Mouse (Mus musculus): Measurements from ENCODE around the gene Ptprs. TPM values are rescaled to one million over a fixed set of nuclear protein-coding genes. Genes with fewer than 3 reads are reported as not detected.

The Ptprs gene
- total and polyA plus RNA-seq, 3 experiments, result 41.7 to 91.1 (median 47.5) TPM

DNA sequence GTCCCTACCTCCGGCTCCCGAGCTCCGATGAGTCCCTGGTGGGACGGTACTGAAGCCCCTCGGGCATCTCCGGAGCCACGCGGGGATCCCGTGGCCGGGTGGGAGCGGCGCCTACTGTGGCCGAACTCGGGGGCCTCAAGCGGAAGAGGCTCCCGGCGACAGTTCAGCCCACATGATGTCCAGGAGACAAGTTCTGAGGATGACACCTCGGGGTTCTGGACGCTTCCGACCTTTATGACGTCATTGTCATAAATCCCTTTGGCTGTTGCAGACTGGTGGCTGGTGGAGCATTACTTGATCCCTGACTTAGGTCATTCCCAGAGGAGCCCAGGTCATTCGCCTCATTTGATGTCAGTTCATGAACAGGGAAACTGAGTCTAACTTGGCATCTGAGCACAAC is 36.0 kb upstream of the Ptprs start, which contains the start of gene Znrf4:
Gene Znrf4 (minus strand): TSS at position 122 of the 400 bp plus-strand sequence.
- Histone ChIP-seq H3K27me3 (ENCODE audit: control insufficient read depth, insufficient read depth, low read length) (peaks cover 18% of the 10 kb centered on the region), H3K9ac (ENCODE audit: low read depth, low read length) (no peak within 1 kb of the TSS), H3K36me3 (ENCODE audit: control insufficient read depth, insufficient read depth, low read length) (no peaks in the 10 kb centered on the region), H3K79me2 (replicated peaks; ENCODE audit: control insufficient read depth, insufficient read depth, low read length) (no peaks in the 10 kb centered on the region), H3K27ac (no peak within 1 kb of the TSS), H3K4me3 (no peak within 1 kb of the TSS), H3K4me1 (ENCODE audit: control insufficient read depth, insufficient read depth, low read length) (peaks cover 2% of the 10 kb centered on the region; the same call in 1 of the 2 replicates)
- WGBS, result 52% methylated on average over 22 of the region's 22 CpGs
- TF ChIP-seq CTCF (IDR thresholded peaks at IDR 0.05) (no peak), EP300 (IDR thresholded peaks at IDR 0.05; ENCODE audit: insufficient read depth, low read depth, low read length) (no peak), POLR2A (IDR thresholded peaks at IDR 0.05; ENCODE audit: insufficient read depth, low read depth, low read length) (no peak)
- peak in 1 of 2 experiments; percentile 12 for DNase-seq
- intact Hi-C loops (cut with DNase I), result no loop called here

DNA sequence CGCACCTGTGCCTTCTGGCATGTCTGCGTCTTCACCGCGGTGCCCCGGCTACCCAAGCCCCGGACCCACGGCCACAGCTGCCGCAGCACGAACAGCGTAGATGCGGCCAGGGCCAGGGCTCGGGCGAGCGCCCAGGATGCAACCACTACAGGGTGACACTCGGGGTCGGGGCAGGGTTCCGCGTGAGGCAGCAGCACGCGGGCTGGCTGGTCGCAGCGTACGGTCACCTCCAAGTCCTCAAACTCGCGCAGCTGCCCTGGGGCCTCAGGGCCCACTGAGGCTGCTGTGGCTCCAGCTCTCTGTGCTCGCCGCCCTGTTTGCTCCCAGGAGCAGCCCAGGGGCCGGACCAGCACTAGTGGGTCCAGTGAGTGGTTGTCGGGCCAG is 35.4 kb upstream of the Ptprs start:
- TF ChIP-seq CTCF (IDR thresholded peaks at IDR 0.05) (no peak), POLR2A (IDR thresholded peaks at IDR 0.05; ENCODE audit: insufficient read depth, low read depth, low read length) (no peak), EP300 (IDR thresholded peaks at IDR 0.05; ENCODE audit: insufficient read depth, low read depth, low read length) (no peak)
- WGBS, result 21% methylated on average over 29 of the region's 29 CpGs
- Histone ChIP-seq H3K4me3 (no peak overlapping the region), H3K27ac (no peak overlapping the region), H3K36me3 (ENCODE audit: control insufficient read depth, insufficient read depth, low read length) (no peaks in the 10 kb centered on the region), H3K9ac (ENCODE audit: low read depth, low read length) (no peak overlapping the region), H3K4me1 (ENCODE audit: control insufficient read depth, insufficient read depth, low read length) (peaks cover 3% of the 10 kb centered on the region; the same call in 1 of the 2 replicates), H3K27me3 (ENCODE audit: control insufficient read depth, insufficient read depth, low read length) (peaks cover 18% of the 10 kb centered on the region), H3K79me2 (replicated peaks; ENCODE audit: control insufficient read depth, insufficient read depth, low read length) (no peaks in the 10 kb centered on the region)
- intact Hi-C loops (cut with DNase I), result no loop called here
- peak in 1 of 2 experiments; percentile 16 for DNase-seq

DNA sequence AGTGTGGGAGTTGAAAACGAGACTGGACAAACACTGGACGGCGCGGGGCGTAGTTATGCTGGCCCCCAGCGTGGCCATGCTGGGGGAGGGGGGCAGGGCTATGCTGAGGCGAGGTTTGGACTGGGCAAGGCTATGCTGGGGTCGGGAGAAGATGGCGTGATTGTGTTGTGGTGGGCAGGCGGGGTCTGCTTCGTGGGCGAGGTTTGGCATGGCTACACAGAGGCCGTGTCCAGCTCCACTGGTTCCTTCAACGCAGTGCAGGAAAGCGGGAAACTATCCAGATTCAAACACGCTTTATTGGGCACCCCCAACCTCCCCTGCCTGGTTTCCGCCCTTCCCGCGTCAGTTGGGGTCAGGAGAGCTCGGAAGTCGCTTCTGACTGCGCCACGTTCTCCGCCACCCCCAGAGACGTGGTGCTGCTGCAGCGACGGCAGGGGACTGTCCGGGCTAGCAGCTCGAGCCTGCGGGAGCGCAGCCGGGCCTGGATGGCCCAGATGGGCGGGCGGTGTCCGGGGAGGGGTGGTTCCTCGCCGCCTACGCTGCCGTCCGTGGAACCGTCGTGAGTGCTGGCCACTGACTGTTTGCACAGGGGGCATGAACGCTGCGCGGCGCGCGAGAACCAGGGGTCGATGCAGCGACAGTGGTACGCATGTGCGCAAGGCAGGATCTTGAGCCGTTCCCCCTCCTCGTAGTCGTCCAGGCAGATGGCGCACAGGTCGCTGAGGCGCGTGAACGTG is 34.9 kb upstream of the Ptprs start:
- 7% methylated on average over 60 of the region's 60 CpGs for WGBS
- no peaks in the 10 kb centered on the region for H3K36me3 ChIP-seq (ENCODE audit: control insufficient read depth, insufficient read depth, low read length)
- peaks cover 3% of the 10 kb centered on the region; the same call in 1 of the 2 replicates for H3K4me1 ChIP-seq (ENCODE audit: control insufficient read depth, insufficient read depth, low read length)
- TF ChIP-seq CTCF (IDR thresholded peaks at IDR 0.05), result no peak
- no peak for TF ChIP-seq EP300 (IDR thresholded peaks at IDR 0.05; ENCODE audit: insufficient read depth, low read depth, low read length)
- TF ChIP-seq POLR2A (IDR thresholded peaks at IDR 0.05; ENCODE audit: insufficient read depth, low read depth, low read length), result no peak
- intact Hi-C loops (cut with DNase I), result no loop called here
- no peaks in the 10 kb centered on the region for H3K79me2 ChIP-seq (replicated peaks; ENCODE audit: control insufficient read depth, insufficient read depth, low read length)
- peaks cover 18% of the 10 kb centered on the region for H3K27me3 ChIP-seq (ENCODE audit: control insufficient read depth, insufficient read depth, low read length)
- H3K27ac ChIP-seq, result no peak overlapping the region
- H3K4me3 ChIP-seq, result no peak overlapping the region
- peak in 1 of 2 experiments; percentile 21 for DNase-seq
- H3K9ac ChIP-seq (ENCODE audit: low read depth, low read length), result no peak overlapping the region

DNA sequence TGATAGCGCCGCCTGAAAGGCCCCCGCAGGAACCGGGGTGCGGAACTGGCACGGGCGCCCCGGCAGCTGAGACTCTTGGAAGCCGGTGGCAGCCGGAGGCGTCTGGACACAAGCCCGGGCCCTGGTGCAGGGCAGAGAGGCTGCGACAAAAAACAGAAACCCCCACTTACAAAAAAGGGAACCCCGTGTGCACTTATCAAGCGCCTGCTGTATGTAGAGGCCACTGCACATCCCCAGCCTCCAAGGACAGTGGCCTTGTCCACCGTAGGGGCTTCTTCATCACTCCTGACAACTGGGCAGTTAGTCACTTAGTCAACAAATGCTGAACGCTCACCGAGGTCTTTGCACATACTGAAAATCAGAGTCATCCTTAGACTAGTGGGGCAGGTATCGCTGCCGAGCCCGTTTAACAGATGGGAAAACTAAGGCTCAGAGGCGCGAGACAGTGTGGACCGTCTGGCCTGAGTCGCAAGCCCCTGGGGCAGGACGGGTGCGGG is 34.2 kb upstream of the Ptprs start:
- Histone ChIP-seq H3K4me3 (no peak overlapping the region), H3K79me2 (replicated peaks; ENCODE audit: control insufficient read depth, insufficient read depth, low read length) (no peaks in the 10 kb centered on the region), H3K36me3 (ENCODE audit: control insufficient read depth, insufficient read depth, low read length) (no peaks in the 10 kb centered on the region), H3K9ac (ENCODE audit: low read depth, low read length) (no peak overlapping the region), H3K4me1 (ENCODE audit: control insufficient read depth, insufficient read depth, low read length) (peaks cover 3% of the 10 kb centered on the region; the same call in 1 of the 2 replicates), H3K27me3 (ENCODE audit: control insufficient read depth, insufficient read depth, low read length) (peaks cover 18% of the 10 kb centered on the region), H3K27ac (no peak overlapping the region)
- WGBS, result 20% methylated on average over 27 of the region's 27 CpGs
- TF ChIP-seq CTCF (IDR thresholded peaks at IDR 0.05) (no peak), EP300 (IDR thresholded peaks at IDR 0.05; ENCODE audit: insufficient read depth, low read depth, low read length) (no peak), POLR2A (IDR thresholded peaks at IDR 0.05; ENCODE audit: insufficient read depth, low read depth, low read length) (no peak)
- intact Hi-C loops (cut with DNase I), result no loop called here
- DNase-seq, result peak in 1 of 2 experiments; percentile 25

DNA sequence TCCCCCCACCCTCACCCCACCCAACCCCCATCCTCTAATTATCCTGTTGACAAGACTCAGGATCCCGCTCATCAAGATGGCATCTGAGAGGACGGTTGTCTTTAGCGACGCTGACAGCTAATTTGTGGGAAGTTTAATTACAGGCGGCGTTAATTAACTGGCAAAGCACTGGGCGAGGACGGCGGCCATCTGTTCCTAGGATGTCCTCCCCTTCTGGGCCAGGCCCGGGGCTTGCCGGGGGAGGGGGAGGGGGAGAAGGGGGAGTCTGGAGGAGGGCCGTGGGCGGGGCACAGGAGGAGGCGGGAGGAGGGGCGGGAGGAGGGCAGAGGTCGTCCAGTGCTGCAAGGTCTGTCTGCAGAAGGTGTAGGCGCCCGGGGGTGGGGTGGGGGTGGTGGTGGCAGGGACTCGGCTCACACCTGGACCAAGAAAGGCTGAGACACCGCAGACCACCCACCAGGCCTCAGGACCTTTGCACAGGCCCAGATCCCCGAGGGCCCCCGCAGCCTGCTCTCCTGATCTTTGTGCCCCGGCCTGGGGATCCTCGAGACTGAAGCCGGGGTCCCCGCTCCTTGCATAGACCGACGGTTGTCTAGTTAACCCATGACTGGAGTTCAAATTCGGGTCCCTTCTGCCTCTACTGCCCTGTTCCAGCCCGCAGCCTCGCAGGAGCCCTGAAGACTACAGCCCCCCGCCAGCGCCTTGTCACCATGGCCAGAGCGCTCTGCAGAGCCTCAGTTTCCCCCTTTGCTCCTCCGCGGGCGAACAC is 33.6 kb upstream of the Ptprs start:
- 18% methylated on average over 32 of the region's 37 CpGs for WGBS
- intact Hi-C loops (cut with DNase I), result no loop called here

More for the DNA sequence above, 33.6 kb upstream of the Ptprs start:
- H3K79me2 ChIP-seq (replicated peaks; ENCODE audit: control insufficient read depth, insufficient read depth, low read length), result no peaks in the 10 kb centered on the region
- peaks cover 3% of the 10 kb centered on the region; the same call in 1 of the 2 replicates for H3K4me1 ChIP-seq (ENCODE audit: control insufficient read depth, insufficient read depth, low read length)
- H3K9ac ChIP-seq (ENCODE audit: low read depth, low read length), result no peak overlapping the region
- DNase-seq, result peak in 1 of 2 experiments; percentile 13
- no peaks in the 10 kb centered on the region for H3K36me3 ChIP-seq (ENCODE audit: control insufficient read depth, insufficient read depth, low read length)
- H3K27me3 ChIP-seq (ENCODE audit: control insufficient read depth, insufficient read depth, low read length), result peaks cover 18% of the 10 kb centered on the region
- no peak overlapping the region for H3K27ac ChIP-seq
- no peak for TF ChIP-seq POLR2A (IDR thresholded peaks at IDR 0.05; ENCODE audit: insufficient read depth, low read depth, low read length)
- TF ChIP-seq EP300 (IDR thresholded peaks at IDR 0.05; ENCODE audit: insufficient read depth, low read depth, low read length), result no peak
- no peak for TF ChIP-seq CTCF (IDR thresholded peaks at IDR 0.05)
- H3K4me3 ChIP-seq, result no peak overlapping the region

Measured in heart, adult 2 months (tissue).